Mouse (Mus musculus): ENCODE results near the gene Cers6. TPM values are rescaled to one million over a fixed set of nuclear protein-coding genes. Genes with fewer than 3 reads are reported as not detected.

Gene Cers6
- polyA plus RNA-seq, 1 experiment from 2014 or later: 18.7 TPM

DNA sequence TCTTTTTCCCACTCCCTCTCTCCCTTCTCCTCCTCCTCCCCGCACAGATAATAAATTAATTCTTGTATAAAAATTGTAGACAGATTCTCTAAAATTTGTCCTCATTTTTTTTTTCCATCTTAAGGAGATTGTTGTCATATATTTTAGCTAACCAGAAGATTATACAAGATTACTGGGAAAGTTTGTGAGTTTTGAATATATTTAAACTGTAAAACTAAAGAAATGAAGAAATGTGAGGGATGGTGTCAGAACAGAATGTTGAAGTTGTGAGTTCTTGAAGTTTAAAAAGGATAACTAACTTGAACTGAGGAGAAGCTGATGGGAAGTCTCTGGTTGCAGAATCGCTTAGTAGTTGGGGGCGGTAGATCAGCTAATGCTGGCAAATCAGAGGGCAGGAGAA, 76.6 kb downstream of the Cers6 start:
- no peak for DNase-seq (ENCODE audit: low spot score)
- H3K4me3 ChIP-seq: no peak overlapping the region
- H3K4me1 ChIP-seq: peaks cover 2% of the 10 kb centered on the region; the same call in 1 of the 2 replicates
- 95% methylated on average over 3 of the region's 3 CpGs for WGBS
- no peak overlapping the region for H3K27ac ChIP-seq (replicated peaks)
- H3K9me3 ChIP-seq (replicated peaks): 0 out of 2 replicates have a peak, but pooled peaks cover 4% of the 10 kb centered on the region
- peaks cover 25% of the 10 kb centered on the region for H3K36me3 ChIP-seq
- no peaks in the 10 kb centered on the region for H3K27me3 ChIP-seq (ENCODE audit: low read depth, poor library complexity, severe bottlenecking)

DNA sequence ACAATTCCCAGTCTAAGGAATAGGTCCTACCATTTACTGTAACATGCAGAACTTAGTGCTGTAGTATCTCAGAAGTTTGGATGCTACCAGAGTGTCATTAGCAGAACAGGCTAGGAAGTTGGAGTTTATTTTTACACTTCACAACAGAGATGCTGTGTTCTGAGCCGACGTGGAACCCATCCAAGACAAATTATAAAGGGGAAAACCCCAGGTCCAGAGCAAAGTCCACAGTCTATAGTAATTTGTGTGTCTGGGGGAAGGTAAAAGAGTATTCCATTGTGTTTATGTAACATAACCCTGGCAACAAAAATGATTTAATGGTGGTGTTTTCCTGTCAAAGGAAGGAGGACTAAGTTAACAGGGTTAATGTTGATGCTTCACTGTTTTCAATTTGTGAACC, 83.7 kb downstream of the Cers6 start:
- DNase-seq (ENCODE audit: low spot score): no peak
- H3K4me3 ChIP-seq: no peak overlapping the region
- no peaks in the 10 kb centered on the region for H3K27me3 ChIP-seq (ENCODE audit: low read depth, poor library complexity, severe bottlenecking)
- H3K4me1 ChIP-seq: no peaks in the 10 kb centered on the region
- H3K9me3 ChIP-seq (replicated peaks): 0 out of 2 replicates have a peak, but pooled peaks cover 4% of the 10 kb centered on the region
- WGBS: 87% methylated on average over 2 of the region's 2 CpGs
- H3K36me3 ChIP-seq: peaks cover 5% of the 10 kb centered on the region; the same call in 1 of the 2 replicates
- no peak overlapping the region for H3K27ac ChIP-seq (replicated peaks)

DNA sequence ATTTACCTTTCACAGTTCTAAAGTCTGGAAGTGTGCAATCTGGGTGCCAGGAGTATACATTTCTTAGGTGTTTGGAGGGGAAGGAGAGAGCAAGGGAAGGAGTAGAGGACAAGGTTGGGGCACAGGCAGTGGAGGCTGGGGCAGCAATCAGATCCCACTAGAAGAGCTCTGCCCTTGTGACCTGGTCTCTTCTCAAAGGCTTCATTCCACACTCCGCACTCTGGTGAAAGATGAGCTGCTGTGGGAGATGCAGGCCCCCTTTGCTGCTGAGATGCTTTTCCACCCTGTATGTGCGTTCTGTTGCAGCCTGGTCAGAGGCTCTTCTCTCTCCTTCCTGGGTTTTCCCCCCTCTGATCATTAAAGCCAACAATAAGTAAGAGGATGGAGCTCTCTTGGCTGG, 84.7 kb downstream of the Cers6 start:
- H3K9me3 ChIP-seq (replicated peaks): 0 out of 2 replicates have a peak, but pooled peaks cover 4% of the 10 kb centered on the region
- no peaks in the 10 kb centered on the region for H3K27me3 ChIP-seq (ENCODE audit: low read depth, poor library complexity, severe bottlenecking)
- no peak overlapping the region for H3K4me3 ChIP-seq
- 84% methylated on average over 2 of the region's 2 CpGs for WGBS
- DNase-seq (ENCODE audit: low spot score): no peak
- H3K27ac ChIP-seq (replicated peaks): no peak overlapping the region
- H3K36me3 ChIP-seq: peaks cover 7% of the 10 kb centered on the region
- H3K4me1 ChIP-seq: no peaks in the 10 kb centered on the region

DNA sequence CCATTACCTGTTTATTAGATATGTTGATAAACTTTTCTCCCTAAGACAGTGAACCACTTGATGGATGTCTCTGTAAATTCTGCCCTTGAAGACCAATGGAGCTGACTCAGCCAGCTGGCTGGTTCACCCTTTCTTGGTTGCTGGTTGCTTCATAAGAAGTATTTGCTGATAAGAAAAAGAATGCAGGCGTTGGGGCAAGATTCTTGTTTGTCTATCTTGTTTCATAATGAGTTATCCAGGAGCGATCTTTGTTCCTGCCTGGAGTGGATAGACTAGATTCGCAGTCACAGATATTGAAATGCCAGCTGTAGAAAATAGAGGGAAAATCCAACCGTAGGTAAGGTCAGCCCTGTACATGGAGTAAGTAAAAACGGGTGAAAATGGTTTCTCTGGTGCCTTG, 85.6 kb downstream of the Cers6 start:
- no peak overlapping the region for H3K27ac ChIP-seq (replicated peaks)
- H3K36me3 ChIP-seq: peaks cover 14% of the 10 kb centered on the region
- no peaks in the 10 kb centered on the region for H3K27me3 ChIP-seq (ENCODE audit: low read depth, poor library complexity, severe bottlenecking)
- no peak for DNase-seq (ENCODE audit: low spot score)
- H3K4me3 ChIP-seq: no peak overlapping the region
- no peaks in the 10 kb centered on the region for H3K4me1 ChIP-seq
- 89% methylated on average over 5 of the region's 5 CpGs for WGBS
- H3K9me3 ChIP-seq (replicated peaks): peaks cover 2% of the 10 kb centered on the region; the same call in 1 of the 2 replicates

DNA sequence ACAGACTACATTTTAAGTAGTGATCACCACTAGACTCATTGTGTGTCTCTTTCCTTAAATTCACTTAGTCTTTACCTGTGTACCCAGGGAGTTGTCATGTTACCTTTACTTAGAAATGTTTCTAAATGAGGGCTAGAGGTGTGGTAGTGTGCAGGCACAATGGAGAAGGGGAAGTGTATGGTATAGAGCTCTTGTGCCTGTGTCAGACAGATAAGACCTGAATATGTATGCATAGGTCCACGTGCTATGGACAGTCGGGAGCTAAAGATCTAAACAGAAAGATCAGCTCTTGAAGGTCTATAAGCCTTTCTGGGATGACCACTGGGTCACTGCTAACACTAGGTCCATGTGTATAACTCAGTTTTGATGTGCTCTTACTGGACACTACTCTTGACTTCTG, 87.9 kb downstream of the Cers6 start:
- Histone ChIP-seq H3K9me3 (replicated peaks) (peaks cover 3% of the 10 kb centered on the region; the same call in 1 of the 2 replicates), H3K27me3 (ENCODE audit: low read depth, poor library complexity, severe bottlenecking) (no peaks in the 10 kb centered on the region), H3K27ac (replicated peaks) (no peak overlapping the region), H3K4me3 (no peak overlapping the region), H3K36me3 (peaks cover 18% of the 10 kb centered on the region), H3K4me1 (no peaks in the 10 kb centered on the region)
- DNase-seq (ENCODE audit: low spot score): no peak
- WGBS: 98% methylated on average over 2 of the region's 2 CpGs

DNA sequence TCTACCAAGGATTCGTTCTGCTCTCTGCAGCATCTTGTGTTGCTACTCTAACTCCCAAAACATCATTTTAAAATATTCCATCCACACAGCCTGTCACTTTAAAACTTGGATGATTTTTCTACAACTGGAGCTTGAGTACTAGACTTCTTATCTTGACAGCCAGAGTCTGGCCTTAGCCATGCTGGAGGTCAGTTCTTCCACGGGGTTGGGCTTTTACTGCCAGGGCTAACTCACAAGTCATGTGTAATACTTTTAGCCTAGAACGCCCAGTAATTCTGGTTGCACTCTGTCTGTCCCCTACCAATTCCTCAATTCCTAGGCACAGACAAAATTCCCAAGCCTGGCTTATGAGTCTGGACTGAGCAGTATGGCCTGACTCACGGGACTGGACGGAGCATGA, 88.5 kb downstream of the Cers6 start:
- Histone ChIP-seq H3K4me1 (no peaks in the 10 kb centered on the region), H3K36me3 (peaks cover 18% of the 10 kb centered on the region), H3K27ac (replicated peaks) (no peak overlapping the region), H3K4me3 (no peak overlapping the region), H3K27me3 (ENCODE audit: low read depth, poor library complexity, severe bottlenecking) (no peaks in the 10 kb centered on the region), H3K9me3 (replicated peaks) (peaks cover 3% of the 10 kb centered on the region; the same call in 1 of the 2 replicates)
- WGBS: 80% methylated on average over 5 of the region's 5 CpGs
- DNase-seq (ENCODE audit: low spot score): no peak

DNA sequence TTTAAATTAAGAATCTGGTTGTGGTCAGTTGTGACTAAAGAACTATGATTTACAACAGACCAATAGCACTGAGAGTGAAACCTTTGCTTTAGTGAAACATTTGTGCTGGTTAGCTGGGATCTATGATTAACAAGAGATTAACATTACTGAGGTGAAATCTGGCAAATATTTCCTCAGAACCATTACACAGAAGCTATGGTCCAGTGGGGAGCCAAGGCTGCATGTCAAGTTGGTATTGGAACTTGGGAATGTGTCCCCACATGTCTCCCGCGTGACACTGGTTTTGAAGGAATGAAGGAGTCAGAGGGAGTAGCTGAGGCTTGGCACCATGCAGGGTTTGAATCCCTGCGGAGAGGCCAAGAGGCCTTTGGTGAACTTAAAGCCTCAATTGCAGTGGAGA, 90.5 kb downstream of the Cers6 start:
- Histone ChIP-seq H3K4me3 (no peak overlapping the region), H3K9me3 (replicated peaks) (peaks cover 3% of the 10 kb centered on the region; the same call in 1 of the 2 replicates), H3K4me1 (no peaks in the 10 kb centered on the region), H3K36me3 (peaks cover 18% of the 10 kb centered on the region), H3K27ac (replicated peaks) (no peak overlapping the region), H3K27me3 (ENCODE audit: low read depth, poor library complexity, severe bottlenecking) (no peaks in the 10 kb centered on the region)
- WGBS: 89% methylated on average over 3 of the region's 3 CpGs
- DNase-seq (ENCODE audit: low spot score): no peak

DNA sequence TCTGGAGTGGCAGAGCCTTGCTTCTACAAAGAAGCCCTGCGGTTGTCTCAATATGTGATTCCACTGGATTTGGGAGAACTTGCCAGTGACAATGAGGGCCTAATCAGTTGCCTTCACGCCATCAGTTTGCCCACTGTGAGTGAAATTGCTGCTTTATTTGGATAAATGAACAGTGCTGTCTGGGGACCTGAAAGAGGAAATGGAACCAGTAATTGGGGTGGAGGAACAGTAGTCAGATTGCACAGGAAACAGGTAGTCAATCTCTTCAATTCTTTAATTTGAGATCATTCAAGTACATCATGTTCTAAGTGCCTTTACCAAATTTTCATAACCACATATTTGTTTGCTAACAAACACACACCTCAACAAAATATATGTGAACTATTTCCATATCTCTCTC, 92.4 kb downstream of the Cers6 start:
- Histone ChIP-seq H3K27me3 (ENCODE audit: low read depth, poor library complexity, severe bottlenecking) (no peaks in the 10 kb centered on the region), H3K4me1 (no peaks in the 10 kb centered on the region), H3K27ac (replicated peaks) (no peak overlapping the region), H3K36me3 (peaks cover 13% of the 10 kb centered on the region), H3K9me3 (replicated peaks) (peaks cover 3% of the 10 kb centered on the region; the same call in 1 of the 2 replicates), H3K4me3 (no peak overlapping the region)
- no peak for DNase-seq (ENCODE audit: low spot score)
- 89% methylated on average over 2 of the region's 2 CpGs for WGBS

DNA sequence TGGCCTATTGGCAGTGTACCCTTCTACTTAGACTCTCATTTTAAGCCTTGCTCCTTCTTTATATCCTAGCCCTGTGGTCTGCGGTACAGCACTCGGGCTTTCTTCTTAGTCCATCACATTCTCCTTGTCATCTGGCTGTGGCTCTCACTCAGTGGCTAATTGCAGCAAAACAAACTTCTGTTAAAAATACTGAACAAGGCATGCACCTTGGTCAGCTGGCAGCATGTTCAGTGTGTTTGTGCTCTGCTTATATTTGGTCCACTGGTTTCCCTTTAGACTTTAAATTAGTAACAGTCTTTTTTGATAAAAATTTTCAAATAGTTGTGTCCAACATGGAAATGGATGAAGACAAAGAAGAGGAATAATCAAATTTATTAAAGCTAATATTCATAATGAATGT, 94.3 kb downstream of the Cers6 start:
- 93% methylated on average over 2 of the region's 2 CpGs for WGBS

DNA sequence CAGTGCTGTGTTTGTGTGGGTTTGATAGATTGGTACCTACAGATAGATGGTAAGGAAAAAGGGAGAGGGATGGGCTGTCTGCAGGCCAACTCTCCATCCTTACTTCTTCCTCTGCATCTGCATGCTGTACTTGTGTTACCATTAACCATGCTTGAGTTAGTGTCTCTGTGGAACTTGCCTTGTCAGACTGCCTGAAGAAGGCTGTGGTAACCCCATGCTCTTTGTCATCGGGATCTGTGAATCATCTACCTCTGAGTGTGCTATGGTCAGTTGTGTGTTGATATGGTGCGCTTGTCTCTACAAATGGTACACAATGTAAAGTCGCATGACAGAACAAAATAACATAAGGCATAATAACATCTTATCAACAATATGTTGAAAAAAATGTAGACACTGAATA, 94.9 kb downstream of the Cers6 start:
- Histone ChIP-seq H3K4me1 (no peaks in the 10 kb centered on the region), H3K27ac (replicated peaks) (no peak overlapping the region), H3K27me3 (ENCODE audit: low read depth, poor library complexity, severe bottlenecking) (no peaks in the 10 kb centered on the region), H3K36me3 (peaks cover 9% of the 10 kb centered on the region), H3K4me3 (no peak overlapping the region), H3K9me3 (replicated peaks) (peaks cover 3% of the 10 kb centered on the region; the same call in 1 of the 2 replicates)
- no peak for DNase-seq (ENCODE audit: low spot score)
- WGBS: 96% methylated on average over 3 of the region's 3 CpGs

More for the DNA sequence above, 94.3 kb downstream of the Cers6 start:
- H3K4me1 ChIP-seq: no peaks in the 10 kb centered on the region
- no peak for DNase-seq (ENCODE audit: low spot score)
- H3K27me3 ChIP-seq (ENCODE audit: low read depth, poor library complexity, severe bottlenecking): no peaks in the 10 kb centered on the region
- H3K9me3 ChIP-seq (replicated peaks): peaks cover 3% of the 10 kb centered on the region; the same call in 1 of the 2 replicates
- no peak overlapping the region for H3K27ac ChIP-seq (replicated peaks)
- no peak overlapping the region for H3K4me3 ChIP-seq
- H3K36me3 ChIP-seq: peaks cover 13% of the 10 kb centered on the region

DNA sequence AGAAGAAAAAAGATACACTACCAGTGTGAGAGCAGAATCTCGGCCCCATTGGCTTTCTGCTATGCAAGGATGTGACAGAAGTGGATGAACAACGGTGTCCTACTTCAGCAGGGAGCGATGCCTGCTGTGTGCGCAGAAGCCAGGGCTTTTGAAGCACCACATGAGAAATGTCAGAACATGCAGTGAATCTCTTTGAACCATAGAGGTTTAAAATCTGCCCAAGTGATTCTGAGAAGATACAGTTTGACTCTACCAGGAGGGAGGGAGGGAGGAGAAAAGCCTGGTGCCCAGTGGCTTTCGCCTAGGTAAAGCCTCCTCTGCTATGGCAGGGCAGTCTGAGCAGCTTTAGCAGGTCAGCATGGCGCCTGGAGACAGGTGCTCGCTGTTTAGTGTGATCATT, 96.6 kb downstream of the Cers6 start:
- 81% methylated on average over 7 of the region's 7 CpGs for WGBS
- Histone ChIP-seq H3K4me3 (no peak overlapping the region), H3K27me3 (ENCODE audit: low read depth, poor library complexity, severe bottlenecking) (no peaks in the 10 kb centered on the region), H3K27ac (replicated peaks) (no peak overlapping the region), H3K9me3 (replicated peaks) (no peaks in the 10 kb centered on the region), H3K36me3 (no peaks in the 10 kb centered on the region), H3K4me1 (no peaks in the 10 kb centered on the region)
- DNase-seq (ENCODE audit: low spot score): no peak

DNA sequence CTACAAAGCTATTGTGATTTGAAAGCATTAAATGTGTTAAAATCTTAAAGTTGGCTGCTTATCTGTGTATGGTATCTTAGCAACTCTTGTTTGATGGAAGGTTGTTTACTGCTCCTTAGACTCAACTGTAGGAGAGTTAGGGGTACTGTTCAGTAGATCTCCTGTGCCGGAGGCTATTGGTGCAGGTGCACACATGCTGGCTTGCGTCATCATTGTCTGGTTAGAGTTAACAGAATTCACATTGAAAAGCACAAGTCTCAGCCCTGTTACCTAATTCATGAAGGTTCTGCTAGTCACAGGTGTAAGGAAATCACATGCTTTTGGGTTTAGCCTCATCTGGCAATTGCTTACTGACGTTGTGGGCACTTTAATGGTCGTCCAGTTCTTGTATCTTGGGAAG, 98.3 kb downstream of the Cers6 start:
- no peaks in the 10 kb centered on the region for H3K4me1 ChIP-seq
- no peak for DNase-seq (ENCODE audit: low spot score)
- H3K9me3 ChIP-seq (replicated peaks): no peaks in the 10 kb centered on the region

DNA sequence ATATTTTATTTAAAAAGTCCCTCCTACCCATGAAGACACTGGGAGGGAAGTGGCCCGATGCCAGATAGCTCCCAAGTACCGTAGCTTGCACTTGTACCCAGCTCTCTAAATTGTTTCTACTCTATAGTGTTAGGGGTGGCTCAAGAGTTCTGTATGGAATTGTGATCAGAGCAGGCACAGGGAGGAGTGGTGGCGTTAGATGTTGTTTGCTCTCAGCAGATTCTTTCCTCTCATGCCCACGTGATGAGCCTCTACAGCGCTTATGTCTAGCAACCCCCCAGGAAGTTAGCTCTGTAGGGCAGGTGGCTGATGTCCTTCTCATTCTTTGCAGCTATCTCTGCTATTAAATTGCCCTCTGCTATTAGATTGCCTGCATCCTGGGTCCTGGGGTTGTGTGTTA, 98.8 kb downstream of the Cers6 start:
- no peak overlapping the region for H3K4me3 ChIP-seq
- no peak for DNase-seq (ENCODE audit: low spot score)
- H3K27me3 ChIP-seq (ENCODE audit: low read depth, poor library complexity, severe bottlenecking): no peaks in the 10 kb centered on the region
- no peaks in the 10 kb centered on the region for H3K36me3 ChIP-seq
- WGBS: 93% methylated on average over 5 of the region's 5 CpGs
- H3K4me1 ChIP-seq: no peaks in the 10 kb centered on the region
- no peak overlapping the region for H3K27ac ChIP-seq (replicated peaks)
- H3K9me3 ChIP-seq (replicated peaks): no peaks in the 10 kb centered on the region

More for the DNA sequence above, 98.3 kb downstream of the Cers6 start:
- no peak overlapping the region for H3K27ac ChIP-seq (replicated peaks)
- no peaks in the 10 kb centered on the region for H3K36me3 ChIP-seq
- WGBS: 93% methylated on average over 4 of the region's 4 CpGs
- no peaks in the 10 kb centered on the region for H3K27me3 ChIP-seq (ENCODE audit: low read depth, poor library complexity, severe bottlenecking)
- H3K4me3 ChIP-seq: no peak overlapping the region

DNA sequence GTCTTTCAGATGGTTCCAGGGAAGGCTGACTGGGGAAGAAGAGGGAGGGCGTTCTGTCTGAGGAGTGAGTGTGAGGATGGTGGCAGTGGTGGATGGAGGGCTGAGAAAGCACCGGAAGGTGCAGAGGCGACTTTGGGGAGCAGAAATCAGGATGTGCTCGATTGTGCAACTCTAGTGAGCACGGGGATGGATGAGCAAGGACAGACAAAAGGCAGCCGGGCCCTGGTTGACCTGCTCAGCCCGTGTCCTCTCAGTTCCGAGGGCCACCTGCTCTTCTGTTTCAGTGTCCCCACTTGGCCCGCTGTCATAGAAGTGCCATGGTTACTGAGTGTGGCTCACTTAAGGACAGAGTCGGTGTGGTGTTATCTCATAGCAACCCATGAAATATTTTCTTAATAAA, 99.4 kb downstream of the Cers6 start:
- Histone ChIP-seq H3K4me3 (no peak overlapping the region), H3K9me3 (replicated peaks) (no peaks in the 10 kb centered on the region), H3K27me3 (ENCODE audit: low read depth, poor library complexity, severe bottlenecking) (no peaks in the 10 kb centered on the region), H3K36me3 (no peaks in the 10 kb centered on the region), H3K27ac (replicated peaks) (no peak overlapping the region), H3K4me1 (no peaks in the 10 kb centered on the region)
- WGBS: 95% methylated on average over 10 of the region's 10 CpGs
- no peak for DNase-seq (ENCODE audit: low spot score)

Measured in midbrain, embryonic 10.5 days (tissue).